Mouse (Mus musculus): ENCODE measurements around the gene Mast1. TPM values are rescaled to one million over a fixed set of nuclear protein-coding genes. Genes with fewer than 3 reads are reported as not detected.

Gene Mast1
- polyA plus RNA-seq (2012; rRNA removed) = 0.03 and 0.05 TPM in 2 replicates

DNA sequence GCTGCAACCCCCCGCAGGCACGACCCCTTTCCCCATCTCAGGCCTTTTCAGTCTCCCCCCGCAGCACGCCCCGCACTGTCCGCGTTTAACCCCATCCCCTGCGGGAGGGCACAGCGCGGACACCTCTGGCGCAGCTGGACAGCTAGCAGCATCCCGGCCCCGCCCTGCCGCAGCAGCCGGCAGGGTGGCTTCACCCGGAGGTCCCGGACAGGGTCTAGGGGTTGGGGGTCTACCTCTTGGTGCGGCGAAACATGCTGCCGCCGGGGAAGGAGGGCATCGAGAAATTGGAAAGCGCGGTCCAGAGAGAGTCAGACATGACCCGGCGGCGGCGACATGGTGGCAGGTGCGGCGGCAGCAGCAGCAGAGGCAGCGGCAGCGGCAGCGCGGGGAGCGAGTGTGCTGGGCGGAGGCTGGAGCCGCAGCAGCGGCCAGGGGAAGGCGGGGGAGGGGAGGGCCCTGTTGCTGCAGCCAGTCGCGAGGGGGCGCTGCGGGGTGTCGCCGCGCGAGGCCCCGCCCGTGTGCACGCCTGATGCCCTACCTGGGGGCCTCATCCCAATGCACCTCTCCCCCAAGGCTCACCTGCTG lies at the start of gene Mast1:
TSS of gene Mast1 (minus strand) at position 398 of the 585 bp plus-strand sequence.

DNA sequence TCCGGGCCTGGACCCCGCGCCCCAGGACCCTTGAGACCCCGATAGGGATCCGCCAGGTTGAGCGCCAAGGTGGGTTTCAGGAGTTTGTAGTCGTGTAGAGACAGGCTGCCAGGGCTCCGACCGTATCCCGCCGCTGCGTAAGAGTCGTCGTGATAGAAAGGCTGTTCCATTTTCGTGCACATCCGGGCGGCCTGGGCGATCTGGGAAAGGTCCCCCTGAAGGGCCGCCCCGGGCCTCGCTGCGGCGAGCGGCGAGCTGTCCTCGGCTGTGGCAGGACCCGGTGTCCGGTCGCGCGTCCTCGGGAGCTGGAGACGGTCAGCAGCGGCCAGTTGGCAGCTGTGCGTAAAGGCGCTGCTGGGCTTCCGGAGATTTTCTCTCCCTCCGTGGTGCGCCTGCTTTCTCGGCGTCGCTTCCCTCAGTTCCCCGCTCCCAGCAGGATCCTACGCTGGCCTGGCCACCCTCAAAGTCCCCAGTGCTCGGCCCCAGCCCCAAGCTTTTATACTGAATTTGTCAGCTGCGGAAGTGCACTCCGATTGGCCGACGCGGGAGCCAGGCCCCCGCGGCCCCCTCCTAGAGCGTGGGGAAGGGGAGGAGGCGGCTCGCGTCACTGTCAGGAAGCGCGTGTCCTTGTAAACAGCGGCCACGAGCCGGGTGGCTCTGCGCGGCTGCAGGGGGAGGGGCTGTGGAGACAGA lies 41.2 kb upstream of the Mast1 start, which contains the start of gene Junb:
TSS of gene Junb (minus strand) at position 471 of the 693 bp plus-strand sequence.

DNA sequence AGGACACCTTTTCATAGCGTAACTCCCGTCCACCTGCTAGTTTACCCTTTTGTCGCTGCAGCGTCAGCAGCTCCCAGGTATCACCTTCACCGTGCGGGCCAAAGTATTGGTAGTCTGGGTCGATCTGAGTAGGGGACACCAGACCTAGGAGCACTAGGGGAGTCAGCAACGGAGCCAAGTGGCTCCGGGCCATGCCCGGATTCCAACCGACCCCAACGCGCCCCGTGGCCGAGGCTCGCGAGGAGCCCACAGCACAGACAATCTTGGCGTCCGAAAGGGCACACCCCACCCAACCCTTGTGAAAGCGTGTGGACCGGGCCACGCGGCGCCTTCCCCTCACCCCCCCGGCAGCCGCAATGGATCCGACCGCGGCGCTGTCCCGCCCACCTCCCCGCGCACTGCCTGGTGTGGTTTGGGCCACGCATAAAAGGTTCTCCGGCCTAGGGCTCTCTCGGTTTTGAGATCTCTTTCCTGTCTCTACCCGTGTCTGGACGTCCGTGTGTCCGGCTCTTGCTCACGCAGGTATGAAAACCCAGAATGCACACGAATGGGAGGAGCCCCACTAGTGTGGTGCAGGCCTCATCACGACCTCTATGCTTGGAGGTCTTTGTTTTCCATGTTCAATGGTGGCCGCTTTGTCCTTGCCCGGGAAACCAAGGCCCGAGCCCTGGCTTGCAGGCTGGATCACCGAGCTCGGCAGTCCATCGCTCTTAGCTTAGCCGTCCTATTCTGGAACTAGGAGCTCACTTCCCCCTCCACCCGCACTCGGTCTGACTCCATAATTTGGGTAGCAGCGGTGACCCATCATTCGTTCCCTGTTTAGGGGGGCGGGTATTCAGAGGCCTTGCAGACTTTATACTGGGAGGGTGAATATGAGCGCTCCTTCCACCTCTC lies 32.3 kb upstream of the Mast1 start, which contains the start of the genes Gm49661, Prdx2 and Rnaseh2a:
TSS of gene Gm49661 (minus strand) at position 193 of the 894 bp plus-strand sequence.
TSS of gene Prdx2 (plus strand) at position 347 of the 894 bp plus-strand sequence.
TSS of gene Rnaseh2a (minus strand) at position 527 of the 894 bp plus-strand sequence.

DNA sequence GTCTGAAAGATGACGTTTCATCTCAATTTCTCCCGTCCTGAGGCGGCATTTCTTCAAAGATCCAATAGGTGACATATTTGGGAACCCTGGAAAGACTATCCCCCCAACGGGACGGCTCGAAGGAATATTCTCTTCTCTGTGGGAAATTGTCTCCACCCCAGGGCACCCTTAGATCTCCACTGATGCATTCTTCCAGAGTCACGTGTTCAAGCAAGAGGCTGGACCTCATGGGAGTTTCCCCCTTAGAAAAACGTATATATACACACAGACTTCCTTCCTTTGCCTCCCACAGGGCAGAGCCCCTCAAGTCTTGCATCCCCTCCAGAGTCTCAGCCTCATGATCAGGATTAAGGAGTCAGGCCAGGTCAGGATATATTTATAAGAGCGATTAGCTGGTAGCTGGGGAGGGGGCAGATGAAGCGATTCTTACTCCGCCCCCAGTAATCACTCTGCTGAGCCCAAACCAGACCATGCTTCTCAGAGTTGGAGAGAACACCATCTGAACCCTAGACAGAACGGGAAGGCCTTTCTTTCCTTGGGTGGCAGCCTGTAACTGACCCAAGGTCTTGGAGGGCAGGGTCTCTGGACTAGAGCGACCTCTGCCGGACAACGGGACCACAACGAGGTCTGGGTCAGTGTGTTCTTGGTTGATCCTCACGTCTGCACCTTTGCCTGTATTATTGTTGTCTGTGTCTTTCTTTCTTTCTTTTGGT lies 9.5 kb upstream of the Mast1 start, which contains the start of gene Rtbdn:
TSS of gene Rtbdn (plus strand) at position 464 of the 713 bp plus-strand sequence.

DNA sequence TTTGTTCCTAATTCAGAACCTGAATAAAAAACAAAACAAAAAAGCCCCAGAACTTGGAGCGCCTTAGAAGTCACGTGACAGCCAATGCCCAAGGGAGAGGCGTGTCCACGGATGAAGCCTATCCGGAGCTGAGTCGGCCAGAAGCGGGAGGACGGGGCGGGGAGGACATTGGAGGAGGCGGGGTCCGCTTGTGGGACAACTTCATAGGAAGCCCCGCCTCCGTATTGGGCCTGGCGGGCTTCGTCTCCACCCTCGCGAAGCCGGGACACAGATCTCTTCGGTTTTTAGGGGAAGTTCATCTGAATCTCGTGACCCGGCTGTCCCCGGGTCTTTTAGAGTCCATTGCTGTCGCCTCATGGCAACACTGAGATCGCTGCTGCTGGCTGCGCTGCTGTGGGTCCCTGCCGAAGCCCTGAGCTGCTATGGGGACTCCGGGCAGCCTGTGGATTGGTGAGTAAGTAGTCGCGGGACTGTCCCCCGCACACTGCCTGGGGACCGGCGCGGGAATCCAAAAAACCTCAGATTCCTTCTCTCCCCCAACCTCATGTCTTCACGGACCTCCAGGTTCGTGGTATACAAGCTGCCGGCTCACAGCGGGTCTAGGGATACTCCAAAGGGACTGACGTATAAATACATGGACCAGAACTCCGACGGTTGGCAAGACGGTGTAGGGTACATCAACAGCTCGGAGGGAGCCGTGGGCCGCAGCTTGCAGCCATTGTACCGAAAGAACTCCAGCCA lies 28.6 kb downstream of the Mast1 start, which contains the start of gene Dnase2a:
TSS of gene Dnase2a (plus strand) at position 140 of the 741 bp plus-strand sequence.

DNA sequence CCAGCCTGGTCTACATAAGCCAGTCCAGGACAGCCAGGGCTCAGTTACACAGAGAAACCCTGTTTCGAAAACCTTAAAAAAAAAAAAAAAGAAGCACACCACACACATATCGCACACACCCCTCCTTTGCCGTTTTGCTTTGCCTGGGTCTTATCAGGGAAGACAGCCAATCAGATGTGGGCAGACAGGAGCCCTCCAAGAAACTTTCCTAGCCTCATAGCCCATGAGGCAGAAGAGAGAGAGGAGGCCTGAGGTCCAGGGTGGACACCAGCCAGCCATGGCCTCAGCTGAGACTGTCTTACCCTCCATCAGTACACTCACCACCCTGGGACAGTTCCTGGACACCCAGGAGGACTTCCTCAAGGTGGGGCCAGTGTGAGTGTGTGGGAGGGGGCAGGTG lies 35.4 kb downstream of the Mast1 start, which contains the start of gene Klf1:
TSS of gene Klf1 (plus strand) at position 177 of the 400 bp plus-strand sequence.

DNA sequence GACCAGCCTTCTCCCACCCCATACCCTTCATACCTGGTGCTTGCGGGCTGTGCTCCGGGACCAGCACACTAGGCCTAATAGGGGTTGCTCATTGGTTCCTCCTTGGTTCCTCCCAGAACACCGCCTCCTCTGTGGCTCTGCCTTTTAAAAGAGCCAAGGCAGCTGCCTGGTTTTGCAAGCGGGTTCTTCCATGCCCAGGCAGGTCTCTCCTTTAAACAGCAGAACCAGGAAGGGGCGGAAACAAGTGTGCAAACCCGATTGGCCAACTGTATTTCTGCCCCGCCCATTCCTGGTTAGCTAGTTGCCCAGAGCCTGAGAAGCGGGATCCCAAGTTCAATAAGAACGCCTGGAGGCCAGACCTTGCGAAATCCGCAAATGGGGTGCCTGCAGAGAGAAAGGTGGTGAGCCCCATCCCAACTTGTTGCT lies 43.4 kb downstream of the Mast1 start, which contains the start of gene Gcdh:
TSS of gene Gcdh (minus strand) at position 213 of the 426 bp plus-strand sequence.

DNA sequence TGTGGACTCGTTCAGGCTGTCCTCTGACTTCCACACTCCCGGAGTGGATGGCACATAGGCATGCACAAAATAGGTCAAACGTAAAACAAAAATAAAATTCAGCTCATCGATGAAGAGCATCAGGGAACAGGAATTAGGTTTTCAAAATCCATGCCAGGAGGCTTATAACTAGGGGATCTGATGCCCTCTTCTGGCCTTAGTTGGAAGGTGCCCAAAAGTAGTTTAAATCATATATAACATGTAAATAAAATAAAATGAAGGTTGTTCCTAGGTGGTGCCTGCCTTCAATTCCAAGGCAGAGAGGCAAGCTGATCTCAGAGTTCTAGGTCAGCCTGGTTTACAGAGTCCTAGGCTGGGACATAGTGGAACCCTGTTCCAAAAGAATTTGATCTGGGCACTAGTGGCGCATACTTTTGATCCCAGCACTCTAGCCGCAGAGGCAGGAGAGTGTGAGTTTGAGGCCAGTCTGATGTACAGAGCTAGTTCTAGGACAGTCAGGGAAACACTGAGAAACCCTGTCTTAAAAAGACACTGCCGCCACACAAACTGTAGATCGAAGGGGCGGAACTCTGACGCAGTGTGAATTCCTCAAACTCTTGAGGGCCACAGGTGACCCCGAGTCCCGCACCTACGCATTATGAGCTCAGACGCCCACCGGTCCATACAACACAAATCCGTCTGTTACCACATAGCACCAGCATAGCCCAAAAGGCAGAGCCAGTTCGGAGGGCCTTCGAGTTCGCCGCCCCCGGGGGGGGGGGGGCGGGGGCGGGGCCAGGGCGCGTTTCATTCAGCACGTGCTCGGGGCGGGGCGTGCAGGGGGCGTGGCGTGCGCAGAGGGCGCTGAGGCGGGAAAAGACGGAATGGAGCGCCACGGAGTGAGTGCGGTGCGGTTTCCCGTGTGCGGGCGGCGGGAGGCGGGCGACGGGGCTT lies 65.5 kb downstream of the Mast1 start, which contains the start of gene Syce2:
TSS of gene Syce2 (plus strand) at position 736 of the 933 bp plus-strand sequence.

Other genes with a start within 250 kb of the Mast1 start
- 16.6 and 18.7 TPM in 2 replicates for gene Nacc1, start 249.5 kb downstream of the Mast1 start, polyA plus RNA-seq (2012; rRNA removed)
- 38.3 and 41.4 TPM in 2 replicates for gene Lyl1, start 235.9 kb downstream of the Mast1 start, polyA plus RNA-seq (2012; rRNA removed)
- gene G430095P16Rik, start 214.4 kb downstream of the Mast1 start, polyA plus RNA-seq (2012; rRNA removed) = 9.3 and 9.7 TPM in 2 replicates
- 1.2 and 1.3 TPM in 2 replicates for gene Nfix, start 137.0 kb downstream of the Mast1 start, polyA plus RNA-seq (2012; rRNA removed)
- 2.0 and 2.1 TPM in 2 replicates for gene Dand5, start 114.5 kb downstream of the Mast1 start, polyA plus RNA-seq (2012; rRNA removed)
- gene Gadd45gip1, start 105.8 kb downstream of the Mast1 start, polyA plus RNA-seq (2012; rRNA removed) = 29.9 and 31.7 TPM in 2 replicates
- 116 and 127 TPM in 2 replicates for gene Rad23a, start 96.7 kb downstream of the Mast1 start, polyA plus RNA-seq (2012; rRNA removed)
- 310 and 322 TPM in 2 replicates for gene Calr, start 90.4 kb downstream of the Mast1 start, polyA plus RNA-seq (2012; rRNA removed)
- gene Farsa, start 80.4 kb downstream of the Mast1 start, polyA plus RNA-seq (2012; rRNA removed) = 50.9 and 57.3 TPM in 2 replicates
- 30.4 and 31.4 TPM in 2 replicates for gene Syce2, start 65.2 kb downstream of the Mast1 start, polyA plus RNA-seq (2012; rRNA removed)
- 29.5 and 35.0 TPM in 2 replicates for gene Gcdh, start 43.4 kb downstream of the Mast1 start, polyA plus RNA-seq (2012; rRNA removed)
- 177 and 217 TPM in 2 replicates for gene Klf1, start 35.4 kb downstream of the Mast1 start, polyA plus RNA-seq (2012; rRNA removed)
- gene Dnase2a, start 28.8 kb downstream of the Mast1 start, polyA plus RNA-seq (2012; rRNA removed) = 8.3 and 10.6 TPM in 2 replicates
- gene Rtbdn, start 9.6 kb upstream of the Mast1 start, polyA plus RNA-seq (2012; rRNA removed) = not detected in 2 replicates
- not detected in 2 replicates for gene Gm49661, start 32.1 kb upstream of the Mast1 start, polyA plus RNA-seq (2012; rRNA removed)
- 1,069 and 1,310 TPM in 2 replicates for gene Prdx2, start 32.2 kb upstream of the Mast1 start, polyA plus RNA-seq (2012; rRNA removed)
- 57.5 and 63.1 TPM in 2 replicates for gene Rnaseh2a, start 32.4 kb upstream of the Mast1 start, polyA plus RNA-seq (2012; rRNA removed)
- 7.7 and 8.0 TPM in 2 replicates for gene Junb, start 41.4 kb upstream of the Mast1 start, polyA plus RNA-seq (2012; rRNA removed)
- 4.1 and 4.6 TPM in 2 replicates for gene Hook2, start 53.2 kb upstream of the Mast1 start, polyA plus RNA-seq (2012; rRNA removed)
- gene Best2, start 77.2 kb upstream of the Mast1 start, polyA plus RNA-seq (2012; rRNA removed) = not detected in 2 replicates
- gene Asna1, start 87.9 kb upstream of the Mast1 start, polyA plus RNA-seq (2012; rRNA removed) = 76.1 and 91.5 TPM in 2 replicates
- gene Trir, start 89.5 kb upstream of the Mast1 start, polyA plus RNA-seq (2012; rRNA removed) = 99.1 and 106 TPM in 2 replicates
- gene Tnpo2, start 99.6 kb upstream of the Mast1 start, polyA plus RNA-seq (2012; rRNA removed) = 23.4 and 27.0 TPM in 2 replicates
- 7.6 and 9.4 TPM in 2 replicates for gene Fbxw9, start 122.7 kb upstream of the Mast1 start, polyA plus RNA-seq (2012; rRNA removed)
- 0.22 and 0.31 TPM in 2 replicates for gene Gm5741, start 130.6 kb upstream of the Mast1 start, polyA plus RNA-seq (2012; rRNA removed)
- gene Dhps, start 134.4 kb upstream of the Mast1 start, polyA plus RNA-seq (2012; rRNA removed) = 20.6 and 21.6 TPM in 2 replicates
- gene Wdr83os, start 143.4 kb upstream of the Mast1 start, polyA plus RNA-seq (2012; rRNA removed) = 37.6 and 44.1 TPM in 2 replicates
- gene Wdr83, start 143.9 kb upstream of the Mast1 start, polyA plus RNA-seq (2012; rRNA removed) = 24.8 and 26.1 TPM in 2 replicates
- 15.9 and 21.5 TPM in 2 replicates for gene Man2b1, start 145.9 kb upstream of the Mast1 start, polyA plus RNA-seq (2012; rRNA removed)
- gene Zfp791, start 185.7 kb upstream of the Mast1 start, polyA plus RNA-seq (2012; rRNA removed) = 0.97 and 1.1 TPM in 2 replicates
- not detected in 2 replicates for gene Cks1brt, start 214.6 kb upstream of the Mast1 start, polyA plus RNA-seq (2012; rRNA removed)